Mouse (Mus musculus): ENCODE results near the gene Dohh.

- TF ChIP-seq CTCF (IDR thresholded peaks at IDR 0.05; ENCODE audit: low read depth) (no peak), EP300 (IDR thresholded peaks at IDR 0.05; ENCODE audit: low read depth) (no peak)
These were observed 18.1 kb downstream of the Dohh start for GRCm38 (mm10) chr10:81402227-81402765.

All from liver, postnatal 0 days (tissue).